In genomic region chr17:28036813-28037756, GRCm38 (mm10) we compare ENCODE assay signal across 10 mouse cellular contexts. TPM values are rescaled to one million over a fixed set of nuclear protein-coding genes. Genes with fewer than 3 reads are reported as not detected.
DNase-seq lines count a peak whose midpoint lies in the region; ATAC-seq lines count a peak whose summit lies in the region.
"Had no signal": no experiment of that assay in that cellular context is flagged by ENCODE, and none has a peak within 500 bp of the region (broad histone marks: within the 10 kb centered on the region; RNA-seq: fewer than 3 reads in every experiment).

No protein-coding gene starts in this region.

- peak; percentile 15; the same call in 1 of the 2 replicates for ATAC-seq in frontal cortex, adult (ENCODE audit: low TSS enrichment)
- ATAC-seq in forebrain, embryonic 15.5 days (replicated peaks) = peak; percentile 36; the same call in 1 of the 2 replicates
- peak; percentile 65 for ATAC-seq in limb, embryonic 13.5 days (ENCODE audit: low FRiP score, low read depth)

- no peaks in the 10 kb centered on the region for H3K27me3 ChIP-seq in forebrain, embryonic 15.5 days
- H3K27me3 ChIP-seq in limb, embryonic 13.5 days = no peaks in the 10 kb centered on the region
- H3K27me3 ChIP-seq: heart, embryonic 15.5 days had no signal

- no peak overlapping the region for H3K4me3 ChIP-seq in forebrain, embryonic 15.5 days
- no peak overlapping the region for H3K4me3 ChIP-seq in limb, embryonic 13.5 days
- H3K4me3 ChIP-seq: heart, embryonic 15.5 days had no signal

- H3K9me3 ChIP-seq in forebrain, embryonic 15.5 days = no peaks in the 10 kb centered on the region
- no peaks in the 10 kb centered on the region for H3K9me3 ChIP-seq in limb, embryonic 13.5 days
- H3K9me3 ChIP-seq: heart, embryonic 15.5 days had no signal

- WGBS in forebrain, embryonic 15.5 days = 46% methylated on average over 14 of the region's 14 CpGs
- WGBS in limb, embryonic 13.5 days = 59% methylated on average over 14 of the region's 14 CpGs

- no peak overlapping the region for H3K4me2 ChIP-seq in forebrain, embryonic 15.5 days (replicated peaks)
- H3K4me2 ChIP-seq in limb, embryonic 13.5 days (replicated peaks) = no peak overlapping the region
- H3K4me2 ChIP-seq: heart, embryonic 15.5 days had no signal

- H3K4me1 ChIP-seq in forebrain, embryonic 15.5 days = peaks cover 53% of the 10 kb centered on the region
- H3K4me1 ChIP-seq in limb, embryonic 13.5 days = peaks cover 32% of the 10 kb centered on the region

- H3K27ac ChIP-seq in forebrain, embryonic 15.5 days (replicated peaks) = peak overlapping the region; percentile 81
- H3K27ac ChIP-seq in limb, embryonic 13.5 days = no peak overlapping the region
- H3K27ac ChIP-seq: heart, embryonic 15.5 days had no signal

- no peaks in the 10 kb centered on the region for H3K36me3 ChIP-seq in forebrain, embryonic 15.5 days
- H3K36me3 ChIP-seq in limb, embryonic 13.5 days = peaks cover 40% of the 10 kb centered on the region
- H3K36me3 ChIP-seq: heart, embryonic 15.5 days had no signal

- no peak overlapping the region for H3K9ac ChIP-seq in forebrain, embryonic 15.5 days (replicated peaks)
- no peak overlapping the region for H3K9ac ChIP-seq in limb, embryonic 13.5 days
- H3K9ac ChIP-seq: heart, embryonic 15.5 days had no signal

- DNase-seq in frontal cortex, postnatal 25 days (ENCODE audit: low spot score in 2 of 2) = no peak
- peak; percentile 46 for DNase-seq in Muller cell, postnatal 12 days (ENCODE audit: inconsistent ontology term)
- DNase-seq in spleen, postnatal 10 days (ENCODE audit: low spot score in 2 of 2) = no peak
- no peak for DNase-seq in adrenal gland, postnatal 4 days (ENCODE audit: low spot score in 2 of 2)
- no peak for DNase-seq in adrenal gland, adult (ENCODE audit: inconsistent age in 2 of 2, low spot score in 1 of 2)

RNA-seq across cellular contexts. Expression of gene Tcp11, which starts 43.4 kb away (rescaled TPM):
- polyA plus RNA-seq in forebrain, embryonic 15.5 days (2015; fragmentation: Nextera tagmentation; extraction: Ambion mirVana) = 1.7 and 1.8 TPM in 2 replicates
- polyA plus RNA-seq in limb, embryonic 13.5 days (2015; fragmentation: Nextera tagmentation; extraction: Ambion mirVana) = 1.4 and 1.9 TPM in 2 replicates
- 1 to 10 TPM in 1 of 2 experiments, under 1 TPM in 1; 0.31 to 3.3 TPM for total RNA-seq in adrenal gland, postnatal 4 days (2021)
- total RNA-seq: liver, adult 2 months had no signal
- polyA plus RNA-seq: liver, adult 2 months had no signal

Comparison
In these comparisons a context has a peak if more than half of its experiments do, and no peak if none do; other contexts are left out.
1. ATAC-seq: peak in every context shown above with its lines; median percentile 65 in limb, embryonic 13.5 days; 36 in forebrain, embryonic 15.5 days; 15 in frontal cortex, adult.